Mouse (Mus musculus) kidney, postnatal 36 days (tissue): ENCODE data around the gene Agmo.

Experiments
- DNase-seq, 2 experiments: peaks; one replicate each; pipeline ENCODE4 v3.0.0; 2021 to 2022; ENCODE audit warnings: mixed read lengths in 2 of 2

The Agmo gene

DNA sequence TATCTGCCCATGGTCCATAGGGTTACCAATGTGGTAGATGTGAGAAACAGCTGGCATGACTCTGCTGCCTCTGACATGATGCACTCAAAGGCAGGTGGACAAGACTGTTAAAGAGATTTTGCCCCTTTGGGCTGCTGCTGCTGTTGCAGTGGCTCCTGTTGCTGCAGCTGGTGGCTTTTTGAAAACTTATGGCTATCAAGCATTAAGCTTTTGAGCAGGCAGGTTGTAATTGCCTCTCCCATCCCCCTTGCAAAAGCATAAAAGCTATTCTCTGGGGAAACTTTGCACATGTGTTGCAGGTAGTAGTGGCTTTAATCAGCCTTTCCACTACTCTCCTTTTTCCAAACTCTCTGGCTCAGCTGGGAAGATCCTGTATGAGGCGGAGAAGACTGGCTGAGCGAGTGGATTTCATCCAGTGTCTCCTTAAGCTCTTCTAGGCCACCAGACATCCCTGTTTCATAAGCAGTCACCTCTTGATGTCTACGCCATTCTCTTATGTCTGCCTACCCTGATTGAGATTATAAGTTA is 201.1 kb downstream of the Agmo start:
- no peak for DNase-seq

DNA sequence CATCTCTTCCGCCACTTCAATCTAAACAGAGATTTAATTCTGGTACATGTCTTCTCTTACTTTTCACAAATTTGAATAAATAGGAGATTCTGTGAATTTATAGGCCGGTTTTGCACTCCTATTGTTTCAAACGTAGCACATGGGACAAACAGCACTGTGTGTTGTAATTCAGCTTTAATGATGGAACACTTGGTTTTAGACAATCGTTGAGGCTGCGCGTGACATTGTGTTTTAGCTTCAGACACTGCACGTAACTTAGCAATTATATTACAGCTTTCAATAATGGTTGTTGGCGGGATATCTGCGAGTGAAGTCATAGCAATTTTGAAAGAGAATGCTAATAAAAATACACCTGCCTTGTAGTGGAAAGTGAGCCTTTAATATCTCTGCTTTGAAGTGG is 203.8 kb downstream of the Agmo start:
- DNase-seq, result no peak

DNA sequence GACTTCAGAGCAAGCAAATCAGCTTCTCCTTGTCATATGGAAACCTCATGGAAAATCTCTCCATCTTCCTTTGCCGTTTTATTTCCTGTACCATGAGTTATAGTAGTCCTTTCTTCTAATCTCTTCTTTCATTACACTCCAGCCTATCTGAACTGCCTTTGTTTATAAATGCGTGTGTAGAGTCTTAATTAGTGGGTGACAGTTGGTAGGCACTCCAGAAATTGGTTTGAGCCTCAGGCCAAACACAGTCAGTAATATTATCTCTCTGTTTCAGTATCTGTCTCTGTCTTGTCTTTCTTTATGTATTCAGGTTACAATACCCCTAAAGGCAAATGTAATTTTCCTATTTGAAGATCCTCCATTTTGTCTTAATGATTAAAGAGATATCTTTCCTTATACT is 208.2 kb downstream of the Agmo start:
- DNase-seq, result no peak

DNA sequence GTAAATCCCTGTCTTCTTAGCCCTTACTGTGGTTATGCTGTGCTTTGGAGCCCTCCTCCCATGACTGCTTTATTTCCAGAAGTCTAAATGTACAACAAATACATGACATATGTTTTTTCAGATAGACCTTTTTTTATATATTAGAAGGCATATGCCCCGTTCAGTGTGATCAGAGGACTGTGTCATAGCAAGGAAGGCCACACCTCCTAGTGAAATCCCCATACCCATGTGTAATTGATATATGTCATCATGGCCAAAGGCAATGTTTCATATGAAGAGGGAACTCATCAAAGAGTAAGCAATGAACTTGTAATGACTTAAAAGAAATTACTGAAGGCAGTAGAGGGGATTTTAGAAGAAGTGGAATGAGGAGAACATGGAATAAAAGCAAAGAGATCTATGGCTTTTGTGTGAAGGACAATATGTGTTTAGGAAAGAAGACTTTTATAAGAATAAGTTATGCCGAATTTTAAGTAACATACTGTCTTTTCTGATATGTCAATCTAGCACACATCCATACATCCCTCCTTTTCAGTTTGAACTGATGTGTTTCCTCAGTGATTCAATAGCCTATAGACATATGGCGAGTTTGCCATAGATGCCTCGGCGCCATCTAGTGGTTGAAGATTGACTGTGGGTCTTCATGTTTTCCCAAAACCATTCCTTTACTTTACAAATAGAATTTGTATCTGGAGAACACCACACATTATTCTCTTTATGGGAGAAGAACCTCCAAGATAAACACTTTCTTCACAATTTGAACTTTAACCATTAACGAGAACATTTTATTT is 209.1 kb downstream of the Agmo start:
- DNase-seq, result peak; percentile 56 to 76

DNA sequence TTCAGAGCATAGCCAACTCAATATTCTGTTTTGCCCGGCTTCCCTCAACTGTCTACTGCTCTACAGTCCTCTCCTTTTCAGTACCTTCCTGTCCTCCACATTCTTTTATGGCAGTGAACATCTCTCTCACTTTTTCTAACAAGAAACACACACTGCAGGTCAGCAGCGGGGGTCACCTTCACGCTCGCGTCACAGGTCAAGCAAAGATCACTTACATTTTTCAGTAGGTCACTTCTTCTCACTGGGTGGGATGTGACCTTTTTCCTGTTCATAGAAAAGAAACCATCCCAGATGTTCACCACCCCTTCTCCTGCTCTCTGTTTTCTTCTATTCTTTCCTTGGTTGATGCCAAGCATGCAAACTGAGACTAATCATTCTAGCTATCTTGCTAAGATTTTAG is 230.2 kb downstream of the Agmo start:
- no peak for DNase-seq

DNA sequence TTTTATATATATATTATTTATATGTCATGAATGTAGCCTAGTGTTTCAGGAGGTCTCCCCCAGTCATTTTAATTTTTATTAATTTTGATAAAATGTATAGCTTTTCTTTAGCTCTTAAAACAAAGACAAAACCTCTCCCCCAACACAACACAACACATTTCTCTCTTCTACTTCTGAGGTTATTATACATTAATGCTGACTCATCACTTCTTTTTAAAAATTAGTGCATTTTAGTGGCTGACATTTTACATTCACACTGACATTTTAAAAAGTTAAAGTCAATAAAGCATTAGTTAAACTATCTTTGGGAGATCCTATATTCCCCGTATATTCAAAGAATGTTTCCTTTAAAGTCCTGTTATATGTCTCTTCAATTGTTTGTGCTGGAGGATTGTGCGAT is 235.4 kb downstream of the Agmo start:
- DNase-seq, result no peak

DNA sequence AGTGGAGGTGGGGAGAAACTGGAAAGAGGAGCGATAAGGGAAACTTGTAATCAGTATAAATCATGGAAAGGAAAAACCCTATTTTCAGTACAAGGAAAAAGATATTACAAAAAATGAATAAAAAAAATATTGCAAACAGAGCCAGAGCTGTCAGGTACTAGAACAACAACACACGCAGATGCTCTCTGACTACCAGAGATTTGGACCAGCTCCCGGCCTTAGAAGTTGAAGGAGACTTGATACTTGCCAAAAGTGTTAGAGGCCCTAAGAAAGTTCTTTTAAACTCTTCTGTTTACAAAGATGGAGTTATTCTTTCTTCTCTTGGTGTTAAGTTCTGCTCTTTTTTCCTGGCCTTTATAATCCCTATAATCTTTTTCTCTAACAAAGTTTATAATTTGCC is 246.6 kb downstream of the Agmo start:
- peak in 1 of 2 experiments; percentile 1 for DNase-seq

DNA sequence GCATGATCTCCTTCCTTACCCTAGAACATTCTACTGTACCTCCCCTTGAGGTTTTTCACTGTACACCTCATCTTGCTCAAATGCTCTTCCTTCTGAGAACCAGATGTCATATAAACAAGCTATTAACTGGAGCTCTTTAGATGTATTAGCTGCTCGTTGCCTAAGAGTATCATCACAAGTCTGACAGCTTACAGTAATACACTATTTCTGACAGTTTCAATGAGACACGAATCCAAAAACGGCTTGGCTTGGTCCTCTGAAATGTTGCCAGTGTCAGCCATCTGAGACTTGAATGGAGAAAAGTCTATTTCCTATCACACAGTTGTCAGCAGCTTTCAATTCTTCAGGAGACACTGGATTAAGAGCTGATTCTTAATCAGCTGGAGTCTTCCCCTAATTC is 257.4 kb downstream of the Agmo start:
- DNase-seq, result no peak

DNA sequence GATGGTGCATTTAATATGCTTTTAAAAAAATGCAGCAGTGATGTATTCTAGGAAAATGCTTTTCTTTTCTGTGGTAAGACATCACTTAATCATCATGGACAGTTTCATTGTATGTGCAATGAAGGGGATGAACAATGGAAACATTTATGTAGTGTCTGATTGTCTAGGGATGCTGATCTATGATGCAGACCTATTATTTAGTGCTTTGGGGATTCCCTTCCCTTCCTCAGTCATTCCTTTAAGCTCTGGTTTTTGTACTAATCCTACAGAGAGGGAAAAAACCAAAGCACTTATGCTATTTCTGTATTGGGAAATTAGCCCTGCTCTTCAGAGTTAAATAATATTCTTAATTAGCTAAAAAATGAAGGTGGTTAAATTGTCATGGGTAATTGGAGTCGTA is 266.0 kb downstream of the Agmo start:
- DNase-seq, result no peak

DNA sequence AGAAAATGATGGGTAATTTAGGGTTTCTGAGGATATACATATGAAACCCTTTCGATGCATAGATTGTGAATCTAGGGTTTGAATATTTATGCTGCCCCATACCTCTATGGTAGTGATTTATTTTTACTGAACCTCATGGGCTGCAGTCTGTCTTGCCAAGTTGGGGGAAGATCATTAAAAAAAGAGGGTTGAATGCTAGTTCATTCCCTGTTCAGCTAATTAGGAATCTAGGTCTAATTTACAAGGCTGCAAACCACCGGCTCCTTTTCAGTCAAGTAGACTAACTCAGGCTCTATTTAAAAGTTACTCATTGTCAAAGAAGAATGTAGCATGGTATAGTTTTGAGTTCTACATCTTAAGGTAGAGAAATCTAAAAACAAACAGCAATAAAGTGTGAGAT is 266.4 kb downstream of the Agmo start:
- no peak for DNase-seq

DNA sequence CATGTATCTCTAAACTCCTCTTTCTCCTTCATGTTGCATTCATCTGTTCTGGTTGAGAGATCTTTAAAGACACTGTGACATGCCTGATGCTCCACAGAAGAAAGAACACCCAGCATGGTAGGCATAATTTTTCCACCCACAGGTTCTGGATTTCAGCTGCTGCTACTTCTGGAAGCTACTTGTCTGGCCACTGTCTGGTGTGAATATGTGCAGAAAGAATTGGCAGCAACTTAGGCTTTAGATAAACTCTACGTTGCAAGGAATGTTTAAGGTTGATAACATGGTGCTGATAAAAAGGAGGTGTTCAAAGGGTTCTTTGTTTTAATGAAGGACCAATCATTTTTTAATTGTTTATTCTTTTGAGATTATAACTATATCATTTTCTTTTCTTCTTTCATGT is 280.3 kb downstream of the Agmo start:
- DNase-seq, result no peak

DNA sequence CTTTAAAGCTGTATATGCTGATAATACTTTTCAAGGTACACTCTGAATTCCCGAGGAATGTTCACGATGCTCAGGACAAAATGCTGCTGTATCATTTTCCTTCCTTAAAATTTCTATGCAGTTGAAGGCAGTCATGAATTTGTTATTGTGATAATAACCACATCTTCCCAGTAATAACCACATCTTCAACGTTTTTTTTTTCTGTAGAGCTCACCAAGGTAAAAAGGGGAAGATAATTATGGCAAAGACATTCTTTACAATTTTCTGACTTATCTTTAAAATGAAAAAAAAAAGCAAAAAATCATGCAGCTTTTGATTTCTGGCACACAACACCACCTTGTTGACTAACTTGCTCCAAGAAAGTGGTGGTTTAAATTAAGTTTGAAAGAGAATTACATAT is 283.2 kb downstream of the Agmo start:
- no peak for DNase-seq

DNA sequence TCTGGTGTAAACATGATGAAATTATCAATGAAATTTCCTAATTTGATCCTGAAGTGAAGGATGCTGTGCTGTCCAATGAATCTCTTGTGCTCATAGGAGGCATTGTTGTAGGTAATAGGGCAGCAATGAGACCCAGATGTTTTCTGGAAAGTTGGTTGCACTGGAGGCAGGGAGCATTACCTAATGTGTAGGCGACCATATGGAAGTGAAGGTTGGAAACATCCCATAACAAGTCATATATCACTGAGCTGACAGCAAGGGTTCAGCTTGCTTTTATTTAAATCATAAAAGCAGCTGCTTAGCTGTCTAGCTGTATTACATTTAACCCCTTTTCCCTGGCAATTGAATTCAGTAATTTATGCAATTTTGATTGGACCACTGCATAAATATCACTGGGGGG is 299.6 kb downstream of the Agmo start:
- DNase-seq, result no peak

DNA sequence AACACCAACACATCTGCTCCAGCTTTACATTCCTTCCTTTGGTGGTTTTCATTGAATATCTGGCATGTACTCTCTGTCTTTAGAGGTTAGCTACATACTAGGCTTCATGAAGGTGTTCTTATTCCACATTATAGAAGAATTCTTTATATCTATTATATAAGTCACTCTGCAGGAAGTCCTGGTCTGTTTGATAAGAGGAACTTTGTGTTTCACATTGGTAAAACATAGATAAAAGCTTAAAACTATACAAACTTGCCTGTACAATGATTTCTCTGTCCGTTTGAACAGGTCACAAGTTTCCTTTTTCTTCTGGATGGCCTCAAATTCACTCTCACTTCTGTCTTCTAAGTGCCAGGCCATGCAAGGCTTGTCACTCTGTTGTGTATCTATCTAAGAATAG is 316.8 kb downstream of the Agmo start:
- no peak for DNase-seq

DNA sequence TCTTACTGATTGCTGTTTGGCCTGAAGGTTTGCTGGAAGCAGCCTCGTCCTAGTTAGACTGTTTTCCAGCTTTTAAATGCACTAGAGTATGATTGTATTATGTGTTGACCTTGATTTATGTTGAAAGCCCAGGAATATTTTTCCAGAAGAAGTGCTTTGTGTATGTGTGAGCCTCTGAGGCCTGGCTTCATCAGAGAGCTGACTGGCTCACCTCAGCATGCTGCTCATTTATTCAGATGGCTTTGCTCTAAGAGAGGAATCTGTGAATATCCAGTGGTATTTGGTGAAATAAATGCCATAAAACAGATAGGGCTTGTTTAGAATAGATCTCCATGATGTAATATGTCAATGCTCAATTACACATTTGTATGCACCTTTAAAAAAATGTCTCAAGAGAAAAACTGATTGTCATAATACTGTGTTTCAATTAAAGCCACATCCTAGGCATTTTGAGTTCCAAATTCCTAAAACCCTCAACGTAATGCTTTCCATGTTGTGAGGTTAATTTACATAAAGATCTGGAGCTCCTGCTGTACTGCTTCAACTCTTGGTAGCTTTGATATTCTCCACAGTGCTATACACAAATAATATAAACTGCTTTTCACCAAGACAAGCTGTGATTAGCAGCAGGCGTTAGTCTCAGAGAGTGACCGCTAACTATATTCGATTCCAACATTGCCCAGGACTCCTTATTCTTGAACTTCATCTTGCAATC is 324.6 kb downstream of the Agmo start:
- no peak for DNase-seq

DNA sequence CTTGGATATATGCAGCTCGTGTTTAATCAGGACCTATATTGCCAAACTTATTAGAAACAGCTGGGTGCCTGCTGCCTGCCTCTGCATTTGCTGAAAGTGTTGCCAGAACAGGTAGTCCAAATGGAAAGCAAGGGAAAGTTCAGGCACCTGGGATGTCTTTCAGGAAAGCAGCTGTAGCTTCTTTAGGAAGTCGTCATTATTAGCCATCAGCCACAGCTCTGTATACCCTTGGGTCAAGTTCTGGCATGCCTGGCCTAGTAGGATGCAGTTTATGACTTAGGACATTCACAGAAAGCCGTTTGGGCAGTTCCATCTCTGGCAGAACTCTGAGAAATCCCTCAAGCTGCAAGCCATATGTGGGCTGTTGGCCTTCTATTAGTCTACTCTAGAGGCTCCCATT is 330.5 kb downstream of the Agmo start:
- DNase-seq, result no peak

DNA sequence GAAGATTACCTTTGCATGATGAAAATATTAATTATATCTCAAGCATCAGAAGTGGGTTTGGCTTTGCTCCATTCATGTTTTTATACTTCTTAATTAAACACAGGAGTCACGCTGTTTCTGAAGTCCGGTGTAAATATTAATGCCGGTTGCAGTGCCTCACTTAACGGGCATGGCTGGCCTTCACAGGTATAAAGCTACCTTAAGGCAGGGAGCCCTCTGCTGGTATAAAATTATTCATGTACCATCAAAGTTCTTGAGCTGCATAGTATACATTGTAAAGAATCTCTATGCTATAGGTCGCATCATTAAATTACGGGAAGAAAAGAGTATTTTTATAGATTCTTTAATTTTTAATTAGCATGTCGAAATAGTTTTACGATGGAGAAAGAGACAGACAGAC is 341.3 kb downstream of the Agmo start:
- DNase-seq, result no peak

DNA sequence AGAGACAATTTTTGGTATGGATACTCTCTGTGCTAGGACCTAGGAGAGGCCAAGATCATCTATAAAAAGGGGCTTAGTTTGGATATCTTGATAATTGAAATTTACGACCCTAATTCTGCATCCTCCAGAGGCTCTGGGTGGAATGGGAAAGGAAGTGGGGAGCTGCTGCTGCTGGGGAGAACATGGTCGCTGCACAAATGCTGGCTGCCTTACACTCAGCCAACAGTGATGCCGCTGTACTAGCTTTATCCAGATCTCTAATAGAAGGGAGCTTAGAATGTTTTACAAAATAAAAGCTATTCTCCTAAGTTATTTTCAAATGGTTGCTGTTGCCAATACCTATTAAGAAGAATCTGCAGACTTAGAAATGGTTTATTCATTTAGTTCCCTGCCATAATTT is 351.4 kb downstream of the Agmo start:
- DNase-seq, result no peak

DNA sequence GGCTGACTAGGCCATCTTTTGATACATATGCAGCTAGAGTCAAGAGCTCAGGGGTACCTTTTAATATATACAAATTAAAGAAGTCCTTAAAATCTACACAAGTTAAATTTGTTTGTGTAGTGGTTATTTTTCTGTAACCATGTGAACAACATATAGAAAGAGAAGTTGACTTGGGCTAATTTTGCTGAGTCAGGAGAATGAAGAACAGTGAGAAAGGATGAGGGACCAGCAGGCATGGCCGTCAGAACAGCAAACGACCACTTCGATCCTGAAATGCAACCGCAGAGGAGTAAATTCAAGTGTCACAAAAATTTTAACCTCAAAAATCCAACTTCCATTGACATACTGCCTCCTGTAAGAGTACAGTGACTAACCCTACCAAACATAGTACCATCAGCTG is 371.4 kb downstream of the Agmo start:
- no peak for DNase-seq

DNA sequence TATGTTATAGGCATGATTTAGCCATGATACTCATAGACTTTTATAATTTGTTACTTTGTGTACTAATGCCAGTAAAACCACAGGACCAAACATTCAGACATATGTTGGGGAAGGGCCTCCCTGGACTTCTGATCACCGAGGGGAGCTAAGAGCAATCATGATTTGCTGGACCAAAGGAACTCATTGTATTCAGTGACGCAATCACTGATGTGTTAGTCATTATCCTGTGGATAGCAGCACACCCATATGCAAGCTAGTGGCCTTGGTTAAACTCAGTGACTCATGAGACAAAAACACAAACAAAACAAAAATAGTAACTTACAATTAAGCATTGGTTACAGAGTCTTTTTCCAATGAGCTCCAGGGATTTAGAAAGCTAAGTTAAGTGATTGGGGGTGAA is 373.3 kb downstream of the Agmo start:
- DNase-seq, result no peak

DNA sequence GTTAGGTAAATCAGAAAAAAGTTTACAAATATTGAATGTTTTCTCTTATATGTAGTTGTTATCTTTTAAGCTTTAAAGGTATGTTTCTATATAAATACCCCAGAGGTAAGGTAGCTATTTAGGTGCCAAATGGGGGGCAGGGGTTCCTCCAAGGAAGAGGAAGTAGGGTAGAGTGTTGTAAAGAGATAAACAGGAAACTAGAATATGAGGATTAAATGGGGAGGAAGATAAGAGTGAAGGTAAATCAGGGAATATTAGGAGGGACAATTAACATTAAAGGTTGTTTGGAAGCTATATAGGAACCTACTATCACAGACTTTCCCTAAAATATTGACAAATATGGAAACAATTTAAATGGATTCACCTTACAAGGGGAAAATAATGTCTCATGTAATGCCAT is 382.6 kb downstream of the Agmo start:
- no peak for DNase-seq
